Mouse (Mus musculus): ENCODE results near the gene Btbd35f13.
"Not testable (repeated sequence)": the region's sequence is repeated elsewhere in the genome, so short reads cannot be mapped to it uniquely, and the experiment has no call there.

Btbd35f13 gene

GRCm38 (mm10) chrX:33656872-33657271, at the start of gene Btbd35f13:
Gene Btbd35f13, plus strand, starts transcription at chrX:33657172.
- not testable (repeated sequence) for DNase-seq

GRCm38 (mm10) chrX:33702249-33702648, 45.3 kb downstream of the Btbd35f13 start, which contains the start of gene Btbd35f14:
Gene Btbd35f14, minus strand, starts transcription at chrX:33702349.
- DNase-seq = not testable (repeated sequence)
